Mouse (Mus musculus): ENCODE results near the gene Cox4i2. TPM values are rescaled to one million over a fixed set of nuclear protein-coding genes. Genes with fewer than 3 reads are reported as not detected.

Gene Cox4i2
- polyA plus RNA-seq, 1 experiment, result 84.7 TPM

DNA sequence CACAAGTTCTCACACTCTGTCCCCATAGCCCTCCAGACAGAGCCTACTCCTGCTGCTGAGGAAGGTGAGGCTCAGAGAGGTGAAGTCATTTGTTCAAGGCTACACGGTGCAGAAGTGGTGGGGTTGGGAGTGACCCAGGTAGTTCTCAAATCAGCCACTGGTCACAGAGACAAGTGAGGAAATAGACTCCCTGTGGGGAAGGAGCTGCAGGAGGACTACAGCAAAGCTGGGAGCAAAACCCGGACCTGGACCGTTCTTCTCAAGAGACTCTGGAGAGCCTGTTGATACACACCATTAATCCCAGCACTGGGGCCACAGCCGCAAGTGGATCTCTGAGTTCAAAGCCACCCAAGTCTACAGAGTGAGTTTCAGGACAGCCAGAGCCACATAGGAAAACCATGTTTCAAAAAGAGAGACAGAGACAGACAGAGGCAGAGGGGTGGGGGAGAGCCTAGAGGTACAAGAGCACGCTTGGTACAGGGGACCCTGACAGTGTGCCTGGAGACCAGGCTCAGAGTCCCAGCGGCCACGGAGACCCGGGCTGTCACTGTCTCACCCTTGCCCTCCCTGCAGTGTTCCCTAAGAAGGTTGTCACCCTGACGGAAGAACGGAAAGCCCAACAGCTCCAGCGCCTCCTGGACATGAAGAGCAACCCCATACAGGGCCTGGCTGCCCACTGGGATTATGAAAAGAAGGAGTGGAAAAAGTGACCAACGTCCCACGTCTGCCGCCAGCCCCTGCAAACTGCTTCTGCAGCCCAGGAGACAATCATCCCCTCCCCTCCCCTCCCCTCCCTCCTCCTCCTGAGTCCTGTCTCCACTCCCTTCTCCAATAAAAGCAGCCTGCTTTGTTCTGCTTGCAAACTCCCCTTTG is 10.4 kb downstream of the Cox4i2 start:
- no peak for TF ChIP-seq CTCF (IDR thresholded peaks at IDR 0.05; ENCODE audit: insufficient read depth, low read length)
- no peak for TF ChIP-seq POLR2A (IDR thresholded peaks at IDR 0.05; ENCODE audit: borderline replicate concordance, extremely low read depth, low read depth, low read length)
- Histone ChIP-seq H3K4me1 (ENCODE audit: control insufficient read depth, insufficient read depth, low read length) (peaks cover 12% of the 10 kb centered on the region), H3K4me3 (replicated peaks; ENCODE audit: extremely low read depth, low read depth, low read length) (peak overlapping the region; percentile 8)
- DNase-seq, result no peak
- 36% methylated on average over 14 of the region's 14 CpGs for WGBS

GRCm38 (mm10) chr2:152765045-152765674 is 11.2 kb downstream of the Cox4i2 start:
- 44% methylated on average over 7 of the region's 7 CpGs for WGBS
- Histone ChIP-seq H3K4me1 (ENCODE audit: control insufficient read depth, insufficient read depth, low read length) (peaks cover 12% of the 10 kb centered on the region), H3K4me3 (replicated peaks; ENCODE audit: extremely low read depth, low read depth, low read length) (no peak overlapping the region)
- DNase-seq, result peak; percentile 41
- TF ChIP-seq CTCF (IDR thresholded peaks at IDR 0.05; ENCODE audit: insufficient read depth, low read length), result no peak
- no peak for TF ChIP-seq POLR2A (IDR thresholded peaks at IDR 0.05; ENCODE audit: borderline replicate concordance, extremely low read depth, low read depth, low read length)

DNA sequence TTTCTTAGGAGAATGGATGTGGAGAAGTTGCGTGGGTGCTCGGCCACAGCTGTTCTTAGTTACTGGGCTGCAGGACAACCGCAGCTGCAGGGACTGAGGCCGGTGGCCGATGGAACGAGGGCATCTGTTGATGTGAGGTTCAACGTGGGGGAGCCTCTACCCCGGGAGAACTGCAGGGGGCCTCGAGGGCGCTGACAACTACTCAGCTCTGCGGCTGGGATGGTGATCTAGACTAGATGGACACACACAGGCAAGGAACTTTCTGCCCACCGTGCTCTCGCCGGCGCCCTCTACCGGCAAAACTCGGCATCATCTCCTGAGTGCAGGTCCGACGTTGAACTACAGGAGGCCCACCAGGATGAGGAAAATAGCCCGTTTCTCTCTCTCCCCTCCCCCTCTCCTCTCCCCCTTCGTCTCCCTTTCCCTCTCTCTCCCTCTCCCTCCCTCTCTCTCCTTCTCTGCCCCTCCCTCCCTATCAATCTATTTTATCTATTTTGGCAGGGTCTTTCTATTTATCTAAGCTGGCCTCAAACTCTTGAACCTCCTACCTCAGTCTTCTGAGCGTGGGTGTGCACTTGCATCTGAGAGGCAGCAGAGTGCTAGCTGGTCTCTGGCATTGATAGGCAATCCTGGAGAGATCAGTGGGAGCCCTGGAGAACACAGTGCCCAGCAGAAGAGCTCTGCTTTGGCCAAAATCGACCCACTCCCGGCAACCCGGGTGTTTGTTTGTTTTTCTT is 12.6 kb downstream of the Cox4i2 start:
- 10% methylated on average over 25 of the region's 25 CpGs for WGBS

GRCm38 (mm10) chr2:152767618-152768271 is 13.8 kb downstream of the Cox4i2 start:
- DNase-seq, result peak; percentile 51
- WGBS, result 59% methylated on average over 12 of the region's 12 CpGs
- Histone ChIP-seq H3K4me3 (replicated peaks; ENCODE audit: extremely low read depth, low read depth, low read length) (no peak overlapping the region), H3K4me1 (ENCODE audit: control insufficient read depth, insufficient read depth, low read length) (peaks cover 12% of the 10 kb centered on the region)
- TF ChIP-seq POLR2A (IDR thresholded peaks at IDR 0.05; ENCODE audit: borderline replicate concordance, extremely low read depth, low read depth, low read length) (no peak), CTCF (IDR thresholded peaks at IDR 0.05; ENCODE audit: insufficient read depth, low read length) (peak; percentile 25; the same call in 1 of the 2 replicates)

More for the DNA sequence above, 12.6 kb downstream of the Cox4i2 start:
- peak; percentile 95 for DNase-seq
- H3K4me1 ChIP-seq (ENCODE audit: control insufficient read depth, insufficient read depth, low read length), result peaks cover 12% of the 10 kb centered on the region
- TF ChIP-seq POLR2A (IDR thresholded peaks at IDR 0.05; ENCODE audit: borderline replicate concordance, extremely low read depth, low read depth, low read length), result no peak; the same call in 1 of the 2 replicates
- TF ChIP-seq CTCF (IDR thresholded peaks at IDR 0.05; ENCODE audit: insufficient read depth, low read length), result peak; percentile 99
- H3K4me3 ChIP-seq (replicated peaks; ENCODE audit: extremely low read depth, low read depth, low read length), result no peak overlapping the region

DNA sequence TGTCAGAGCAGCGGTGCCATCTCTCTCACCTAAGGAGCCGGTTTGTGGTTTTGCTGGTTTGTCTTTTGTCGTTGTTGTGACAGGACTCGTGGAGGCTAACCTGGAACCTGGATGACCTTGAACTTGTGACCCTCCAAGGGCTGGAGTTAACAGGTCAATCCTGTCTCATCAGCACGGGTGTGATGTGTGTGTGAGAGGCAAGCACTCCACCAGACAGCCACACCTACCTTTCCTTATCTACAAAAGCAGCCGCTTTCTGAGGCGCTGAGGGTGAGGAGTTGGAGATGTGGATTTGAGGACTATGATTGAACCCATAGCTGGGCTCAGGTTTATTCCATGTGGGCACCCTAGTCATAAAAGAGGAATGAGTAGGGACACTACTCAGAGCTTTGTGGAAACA is 15.7 kb downstream of the Cox4i2 start:
- 62% methylated on average over 7 of the region's 7 CpGs for WGBS
- H3K4me3 ChIP-seq (replicated peaks; ENCODE audit: extremely low read depth, low read depth, low read length), result no peak overlapping the region
- DNase-seq, result no peak
- TF ChIP-seq POLR2A (IDR thresholded peaks at IDR 0.05; ENCODE audit: borderline replicate concordance, extremely low read depth, low read depth, low read length), result no peak
- no peak for TF ChIP-seq CTCF (IDR thresholded peaks at IDR 0.05; ENCODE audit: insufficient read depth, low read length)
- peaks cover 12% of the 10 kb centered on the region for H3K4me1 ChIP-seq (ENCODE audit: control insufficient read depth, insufficient read depth, low read length)

DNA sequence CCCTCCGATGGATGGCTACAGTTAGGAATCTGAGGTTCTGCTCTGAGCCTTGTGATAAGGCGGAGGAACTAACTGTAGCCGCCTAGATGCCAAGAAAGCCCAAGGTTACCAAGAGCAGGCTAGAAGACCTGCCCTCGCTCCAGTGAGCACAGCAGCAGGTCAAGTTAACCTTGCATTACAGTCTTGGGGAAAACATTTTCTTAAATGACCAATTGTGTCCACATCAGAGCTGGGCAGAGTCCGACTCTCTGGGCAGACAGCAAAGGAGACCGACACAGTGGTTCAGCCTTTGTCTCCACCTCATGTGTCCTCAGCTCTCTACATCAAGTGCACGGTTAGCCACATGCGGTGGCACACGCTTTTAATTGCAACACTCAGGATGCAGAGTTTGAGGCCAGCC is 17.6 kb downstream of the Cox4i2 start:
- 90% methylated on average over 9 of the region's 9 CpGs for WGBS
- H3K4me1 ChIP-seq (ENCODE audit: control insufficient read depth, insufficient read depth, low read length), result peaks cover 9% of the 10 kb centered on the region
- no peak overlapping the region for H3K4me3 ChIP-seq (replicated peaks; ENCODE audit: extremely low read depth, low read depth, low read length)
- TF ChIP-seq POLR2A (IDR thresholded peaks at IDR 0.05; ENCODE audit: borderline replicate concordance, extremely low read depth, low read depth, low read length) (no peak), CTCF (IDR thresholded peaks at IDR 0.05; ENCODE audit: insufficient read depth, low read length) (no peak)
- no peak for DNase-seq

GRCm38 (mm10) chr2:152772231-152772630 is 18.3 kb downstream of the Cox4i2 start:
- TF ChIP-seq CTCF (IDR thresholded peaks at IDR 0.05; ENCODE audit: insufficient read depth, low read length) (no peak), POLR2A (IDR thresholded peaks at IDR 0.05; ENCODE audit: borderline replicate concordance, extremely low read depth, low read depth, low read length) (no peak)
- H3K4me3 ChIP-seq (replicated peaks; ENCODE audit: extremely low read depth, low read depth, low read length), result no peak overlapping the region
- peaks cover 3% of the 10 kb centered on the region for H3K4me1 ChIP-seq (ENCODE audit: control insufficient read depth, insufficient read depth, low read length)
- DNase-seq, result no peak
- 15% methylated on average over 1 of the region's 1 CpGs for WGBS

DNA sequence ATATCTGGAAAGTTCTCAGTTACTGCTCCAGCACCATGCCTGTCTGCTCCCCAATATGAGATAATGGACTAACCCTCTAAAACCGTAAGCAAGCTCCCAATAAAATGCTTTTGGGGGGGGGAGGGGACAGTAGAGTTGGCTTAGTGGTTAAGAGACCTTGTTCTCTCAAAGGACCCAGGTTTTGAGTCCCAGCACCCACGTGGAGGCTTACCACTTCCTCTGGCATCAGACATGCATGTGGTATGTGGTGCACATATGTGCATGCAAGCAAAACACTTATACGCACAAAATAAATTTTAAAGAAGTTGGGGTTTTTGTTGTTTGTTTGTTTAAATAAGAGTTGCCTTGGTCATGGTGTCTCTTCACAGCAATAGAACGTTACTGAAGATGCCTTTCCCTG is 21.4 kb downstream of the Cox4i2 start:
- Histone ChIP-seq H3K4me3 (replicated peaks; ENCODE audit: extremely low read depth, low read depth, low read length) (no peak overlapping the region), H3K4me1 (ENCODE audit: control insufficient read depth, insufficient read depth, low read length) (no peaks in the 10 kb centered on the region; the same call in 1 of the 2 replicates)
- TF ChIP-seq POLR2A (IDR thresholded peaks at IDR 0.05; ENCODE audit: borderline replicate concordance, extremely low read depth, low read depth, low read length) (no peak), CTCF (IDR thresholded peaks at IDR 0.05; ENCODE audit: insufficient read depth, low read length) (no peak)
- DNase-seq, result no peak
- 68% methylated on average over 4 of the region's 4 CpGs for WGBS

GRCm38 (mm10) chr2:152776019-152776418 is 22.0 kb downstream of the Cox4i2 start:
- peaks cover 4% of the 10 kb centered on the region for H3K4me1 ChIP-seq (ENCODE audit: control insufficient read depth, insufficient read depth, low read length)
- DNase-seq, result no peak
- TF ChIP-seq POLR2A (IDR thresholded peaks at IDR 0.05; ENCODE audit: borderline replicate concordance, extremely low read depth, low read depth, low read length) (no peak), CTCF (IDR thresholded peaks at IDR 0.05; ENCODE audit: insufficient read depth, low read length) (no peak)
- whole genome bisulfite sequencing, result 81% methylated on average over 3 of the region's 3 CpGs
- no peak overlapping the region for H3K4me3 ChIP-seq (replicated peaks; ENCODE audit: extremely low read depth, low read depth, low read length)
